Mouse (Mus musculus): ENCODE measurements at regions not wholly inside any gene's neighbourhood (a gene's known extent, or its start where the extent isn't known, plus 50 kb on each side); places are given as distances from the start of the nearest gene placed in this dataset.

- no peak for DNase-seq (ENCODE audit: low spot score)
These were observed 88.7 kb upstream of the Hdac4 start for GRCm38 (mm10) chr1:92284155-92284554.

GRCm38 (mm10) chr1:92277199-92277747 is 81.8 kb upstream of the Hdac4 start:
- no peak for DNase-seq (ENCODE audit: low spot score)

GRCm38 (mm10) chr1:92275388-92275787 is 79.9 kb upstream of the Hdac4 start:
- no peak for DNase-seq (ENCODE audit: low spot score)

- no peak for DNase-seq (ENCODE audit: low spot score)
These were observed 78.3 kb upstream of the Hdac4 start for GRCm38 (mm10) chr1:92273760-92274159.

- no peak for DNase-seq (ENCODE audit: low spot score)
These were observed 76.3 kb upstream of the Hdac4 start for GRCm38 (mm10) chr1:92271676-92272291.

GRCm38 (mm10) chr1:92270486-92271058 is 75.1 kb upstream of the Hdac4 start:
- DNase-seq (ENCODE audit: low spot score): peak; percentile 12

GRCm38 (mm10) chr1:92269464-92269863 is 74.0 kb upstream of the Hdac4 start:
- no peak for DNase-seq (ENCODE audit: low spot score)

GRCm38 (mm10) chr1:92264941-92265340 is 69.4 kb upstream of the Hdac4 start:
- DNase-seq (ENCODE audit: low spot score): no peak

- DNase-seq (ENCODE audit: low spot score): peak; percentile 28
These were observed 64.4 kb upstream of the Hdac4 start for GRCm38 (mm10) chr1:92259715-92260392.

GRCm38 (mm10) chr1:92258026-92258425 is 62.5 kb upstream of the Hdac4 start:
- no peak for DNase-seq (ENCODE audit: low spot score)

GRCm38 (mm10) chr1:92253086-92253485 is 57.6 kb upstream of the Hdac4 start:
- no peak for DNase-seq (ENCODE audit: low spot score)

GRCm38 (mm10) chr1:92250594-92251463 is 55.3 kb upstream of the Hdac4 start:
- peak; percentile 1 for DNase-seq (ENCODE audit: low spot score)

Measured in yolk sac, embryonic 10.5 days (tissue).